Mouse (Mus musculus): ENCODE measurements around the gene Myt1l. TPM values are rescaled to one million over a fixed set of nuclear protein-coding genes. Genes with fewer than 3 reads are reported as not detected.
A peak's percentile ranks its signal among the peaks of the same experiment; 100 is the strongest.

The Myt1l gene
- total RNA-seq, 2 experiments from 2014 or later = not detected

GRCm38 (mm10) chr12:29816761-29817160 is 288.6 kb downstream of the Myt1l start:
- peak; percentile 69 to 72 for DNase-seq

- no peak for DNase-seq
Measured at GRCm38 (mm10) chr12:29822216-29822615, 294.0 kb downstream of the Myt1l start.

GRCm38 (mm10) chr12:29823766-29824417 is 295.7 kb downstream of the Myt1l start:
- DNase-seq = no peak

GRCm38 (mm10) chr12:29830571-29830970 is 302.4 kb downstream of the Myt1l start:
- DNase-seq = peak; percentile 38 to 53

- peak in 1 of 2 experiments; percentile 10 for DNase-seq
Measured at GRCm38 (mm10) chr12:29831356-29831755, 303.2 kb downstream of the Myt1l start.

- peak; percentile 14 to 45 for DNase-seq
Measured at GRCm38 (mm10) chr12:29837301-29837791, 309.2 kb downstream of the Myt1l start.

GRCm38 (mm10) chr12:29838421-29838820 is 310.2 kb downstream of the Myt1l start:
- DNase-seq = no peak

GRCm38 (mm10) chr12:29849936-29850335 is 321.8 kb downstream of the Myt1l start:
- no peak for DNase-seq

GRCm38 (mm10) chr12:29854151-29854585 is 326.0 kb downstream of the Myt1l start:
- no peak for DNase-seq

- DNase-seq = peak; percentile 40 to 78
Measured at GRCm38 (mm10) chr12:29855007-29855406, 326.8 kb downstream of the Myt1l start.

GRCm38 (mm10) chr12:29860986-29861385 is 332.8 kb downstream of the Myt1l start:
- DNase-seq = no peak

GRCm38 (mm10) chr12:29868295-29868694 is 340.1 kb downstream of the Myt1l start:
- DNase-seq = no peak

- no peak for DNase-seq
Measured at GRCm38 (mm10) chr12:29868781-29869180, 340.6 kb downstream of the Myt1l start.

- no peak for DNase-seq
Measured at GRCm38 (mm10) chr12:29872156-29872815, 344.1 kb downstream of the Myt1l start.

- DNase-seq = peak; percentile 15 to 50
Measured at GRCm38 (mm10) chr12:29873281-29873772, 345.1 kb downstream of the Myt1l start.

- DNase-seq = no peak
Measured at GRCm38 (mm10) chr12:29877977-29878376, 349.8 kb downstream of the Myt1l start.

GRCm38 (mm10) chr12:29882871-29883617 is 354.9 kb downstream of the Myt1l start:
- peak; percentile 48 to 78 for DNase-seq

- no peak for DNase-seq
Measured at GRCm38 (mm10) chr12:29884376-29884775, 356.2 kb downstream of the Myt1l start.

GRCm38 (mm10) chr12:29894669-29895068 is 366.5 kb downstream of the Myt1l start:
- peak in 1 of 2 experiments; percentile 53 for DNase-seq

- no peak for DNase-seq
Measured at GRCm38 (mm10) chr12:29897533-29898085, 369.4 kb downstream of the Myt1l start.

GRCm38 (mm10) chr12:29904101-29904874 is 376.1 kb downstream of the Myt1l start:
- peak; percentile 19 to 37 for DNase-seq

Measured in heart, adult 18-20 months (tissue).